Mouse (Mus musculus) regulatory T cell (primary cell): ENCODE data around the gene Hoxc12.

Source experiments
- in situ Hi-C: fragments of 300-600 bp; cut with MboI, MseI; formaldehyde crosslinking; loops from one replicate; pipeline ENCODE4 v1.15.1; 2025; ENCODE audit warnings: high pct_unique_total_duplicates

The Hoxc12 gene

DNA sequence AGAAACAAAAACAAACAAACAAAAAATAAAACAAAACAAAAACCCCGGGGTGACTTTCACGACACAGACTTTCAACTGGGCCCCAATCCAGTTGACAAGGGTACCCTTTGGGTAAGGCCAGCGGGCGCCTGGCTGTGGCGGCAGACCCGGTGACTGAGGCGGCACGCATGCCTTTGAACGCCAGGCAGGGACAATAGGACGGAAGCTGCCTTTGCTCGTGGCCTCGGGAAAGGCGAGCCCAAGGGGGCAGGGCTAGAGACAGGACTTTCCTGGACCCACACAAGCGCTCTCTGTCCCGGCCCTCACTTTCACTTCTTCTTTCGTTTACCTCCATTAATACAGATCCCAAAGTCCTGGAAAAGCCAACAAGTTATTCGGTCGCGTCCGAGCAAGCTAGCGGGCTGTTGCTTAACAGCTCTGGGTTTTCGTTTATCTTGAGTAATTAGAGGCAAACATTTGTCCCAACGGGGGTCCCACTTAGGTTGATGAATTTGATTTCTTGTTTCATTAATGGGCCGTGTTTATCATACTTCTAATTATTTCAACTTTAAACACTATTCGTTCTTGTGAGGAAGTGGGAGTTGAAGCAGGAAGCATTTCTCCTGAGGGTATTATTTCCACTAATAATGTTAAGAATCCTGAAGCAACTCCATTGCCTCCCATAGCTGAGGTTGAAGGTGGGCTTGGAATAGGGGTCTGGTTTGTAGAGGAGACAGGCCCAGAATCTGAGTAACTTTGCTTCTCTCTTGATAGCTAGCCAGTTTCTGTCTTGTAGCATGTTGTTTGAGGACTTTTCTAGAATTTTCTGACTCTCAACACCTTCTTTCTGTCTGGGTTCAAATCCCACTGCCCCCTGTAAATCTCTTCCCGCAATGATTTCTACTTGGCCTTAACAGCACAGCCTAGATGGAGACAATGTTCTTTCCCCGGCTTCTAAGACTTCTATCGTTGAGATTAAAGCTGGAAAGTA lies 27.4 kb downstream of the Hoxc12 start:
- in situ Hi-C loops: no loop called here

DNA sequence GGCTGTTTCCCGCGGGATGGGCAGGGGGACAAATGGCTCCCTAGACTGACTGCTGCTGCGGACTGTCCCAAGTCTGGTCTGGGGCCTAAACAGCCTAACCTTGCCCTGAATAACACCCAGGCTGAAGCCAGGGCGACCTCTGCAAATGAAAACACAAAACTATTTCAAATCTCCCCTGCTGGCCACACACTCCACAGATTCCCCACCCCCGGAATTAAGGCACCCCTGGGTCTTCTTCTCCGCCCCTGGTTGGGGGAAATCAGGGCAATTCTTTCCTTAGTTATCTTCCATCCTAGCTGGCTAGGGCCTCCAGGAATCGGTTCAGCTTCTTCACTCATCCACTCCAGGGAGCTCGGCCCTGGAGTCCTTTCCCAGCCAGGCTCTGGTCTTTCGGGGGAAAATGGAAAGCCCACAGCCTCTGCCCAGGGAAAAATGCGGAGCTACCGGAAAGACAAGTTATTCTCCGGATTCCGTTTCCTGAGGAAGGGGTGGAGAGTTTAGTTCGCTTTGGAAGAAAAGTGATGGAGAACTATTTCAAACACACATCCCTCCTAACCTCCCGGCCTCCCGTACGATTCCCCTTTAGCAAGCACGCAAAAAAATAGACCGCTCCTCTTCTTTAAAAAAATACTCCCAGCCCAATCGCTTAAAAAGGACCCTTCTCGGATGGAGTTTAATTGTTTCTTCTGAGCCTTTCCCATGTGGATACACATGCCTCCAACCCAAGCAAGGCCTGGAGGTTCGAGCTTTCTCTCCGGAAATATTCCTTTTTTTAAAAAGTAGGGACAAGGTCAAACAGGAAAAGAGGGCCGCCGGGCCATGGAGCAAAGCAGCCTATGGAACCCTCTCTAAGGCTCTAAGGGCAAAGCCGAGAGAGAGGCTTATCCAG lies 28.7 kb downstream of the Hoxc12 start:
- in situ Hi-C loops: loop anchor here (5.0 kb wide), 1 partner anchor 342 kb away; no protein-coding TSS in a partner anchor

DNA sequence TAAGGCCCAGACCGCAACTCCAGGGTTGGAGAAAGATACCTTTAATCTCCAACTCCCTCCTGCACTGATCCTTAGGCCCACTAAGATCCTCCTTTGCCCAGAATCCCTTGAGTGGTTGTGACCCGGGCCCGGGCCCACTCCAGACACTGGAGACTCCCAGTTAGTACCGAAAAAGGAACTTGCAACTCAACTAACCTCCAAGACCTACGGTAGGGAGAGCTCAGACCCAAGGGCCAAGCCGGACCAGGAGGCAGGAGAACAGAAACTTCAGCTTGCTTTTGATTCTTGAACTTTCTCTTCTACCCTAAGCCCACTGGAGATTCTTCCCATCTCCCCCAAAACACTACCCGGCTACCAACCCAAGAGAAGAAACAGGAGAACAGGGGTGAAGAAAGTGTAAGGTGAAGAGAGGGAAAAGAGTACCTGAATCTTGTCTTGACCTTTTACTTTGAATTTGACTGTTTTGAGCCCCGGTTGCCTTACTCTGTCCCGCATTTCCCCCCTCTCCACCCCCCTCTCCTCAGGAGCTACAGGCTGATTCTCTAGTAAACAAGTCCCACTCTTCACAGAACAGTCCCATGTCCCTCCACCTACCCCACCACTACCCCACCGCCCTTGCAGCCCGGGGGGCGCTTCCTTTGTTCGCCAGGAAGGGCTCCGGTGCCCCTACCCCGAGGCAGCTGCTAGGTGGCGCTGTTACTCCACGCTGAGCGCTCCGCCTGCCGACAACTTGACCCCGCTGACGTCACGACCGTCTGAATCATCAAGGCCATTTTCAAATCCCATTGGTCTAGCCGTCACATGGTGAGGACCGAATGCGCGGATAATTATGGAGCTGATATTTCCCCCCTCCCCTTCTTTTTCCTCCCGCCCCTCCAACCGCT lies 29.6 kb downstream of the Hoxc12 start:
- in situ Hi-C loops: loop anchor here (5.0 kb wide), 1 partner anchor 341 kb away; no protein-coding TSS in a partner anchor

DNA sequence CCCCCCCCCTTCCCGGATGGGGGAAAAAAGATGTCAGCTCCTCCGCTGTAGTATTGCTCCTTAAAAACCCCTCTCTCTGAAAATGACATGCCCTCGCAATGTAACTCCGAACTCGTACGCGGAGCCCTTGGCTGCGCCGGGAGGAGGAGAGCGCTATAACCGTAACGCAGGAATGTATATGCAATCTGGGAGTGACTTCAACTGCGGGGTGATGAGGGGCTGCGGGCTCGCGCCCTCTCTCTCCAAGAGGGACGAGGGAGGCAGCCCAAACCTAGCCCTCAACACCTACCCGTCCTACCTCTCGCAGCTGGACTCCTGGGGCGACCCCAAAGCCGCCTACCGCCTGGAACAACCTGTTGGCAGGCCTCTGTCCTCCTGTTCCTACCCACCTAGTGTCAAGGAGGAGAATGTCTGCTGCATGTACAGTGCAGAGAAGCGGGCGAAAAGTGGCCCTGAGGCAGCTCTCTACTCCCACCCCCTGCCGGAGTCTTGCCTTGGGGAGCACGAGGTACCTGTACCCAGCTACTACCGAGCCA lies 30.3 kb downstream of the Hoxc12 start, which contains the start of gene Hoxc10:
Gene Hoxc10, plus strand, starts transcription at position 21 of the 536 bp plus-strand sequence.
- in situ Hi-C loops: loop anchor here (5.0 kb wide), 1 partner anchor 340 kb away; no protein-coding TSS in a partner anchor

DNA sequence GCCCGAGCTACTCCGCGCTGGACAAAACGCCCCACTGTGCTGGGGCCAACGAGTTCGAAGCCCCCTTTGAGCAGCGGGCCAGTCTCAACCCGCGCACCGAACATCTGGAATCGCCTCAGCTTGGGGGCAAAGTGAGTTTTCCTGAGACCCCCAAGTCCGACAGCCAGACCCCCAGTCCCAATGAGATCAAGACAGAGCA lies 30.7 kb downstream of the Hoxc12 start, which contains the start of gene Hoxc5:
Gene Hoxc5, plus strand, starts transcription at position 132 of the 199 bp plus-strand sequence.
- in situ Hi-C loops: loop anchor here (5.0 kb wide), 1 partner anchor 340 kb away; no protein-coding TSS in a partner anchor

DNA sequence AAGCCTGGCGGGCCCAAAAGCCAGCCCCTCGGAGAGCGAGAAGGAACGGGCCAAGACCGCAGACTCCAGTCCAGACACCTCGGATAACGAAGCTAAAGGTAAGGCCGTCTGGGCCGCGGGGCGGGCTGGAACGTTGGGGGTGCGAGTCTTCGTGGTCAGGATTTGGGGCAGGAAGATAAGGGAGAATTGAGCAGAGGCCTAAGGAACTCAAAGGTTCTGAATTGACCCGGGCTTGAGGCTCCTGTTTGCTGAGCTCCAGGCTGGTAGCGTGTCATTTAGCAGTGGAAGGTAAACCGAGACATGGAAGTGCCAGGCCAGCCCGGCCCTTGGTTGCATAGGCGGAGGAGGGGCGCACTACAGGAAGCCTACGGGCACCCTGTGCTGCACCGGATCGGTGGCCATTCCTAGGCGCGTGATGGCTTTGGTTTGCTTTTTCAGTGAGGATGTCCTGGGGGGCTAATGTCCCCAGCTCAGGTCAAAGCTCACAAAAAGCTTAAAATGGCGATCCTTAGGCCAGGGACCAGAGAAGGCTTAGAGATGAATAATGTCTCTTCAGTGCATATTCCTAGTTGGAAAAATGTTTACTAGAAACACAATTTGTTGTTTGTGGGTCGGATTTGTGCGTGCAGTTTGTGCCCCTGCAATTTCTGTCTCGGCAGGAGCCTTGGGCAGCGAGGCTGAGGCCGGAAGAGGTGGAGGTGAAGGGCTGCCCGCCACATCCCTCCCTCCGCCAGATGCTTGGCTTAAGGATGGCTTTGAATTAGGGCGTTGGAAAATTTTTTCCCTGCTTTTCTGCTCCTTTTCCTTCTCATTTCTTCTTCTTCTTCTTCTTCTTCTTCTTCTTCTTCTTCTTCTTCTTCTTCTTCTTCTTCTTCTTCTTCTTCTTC lies 31.2 kb downstream of the Hoxc12 start:
- in situ Hi-C loops: loop anchor here (5.0 kb wide), 1 partner anchor 340 kb away; no protein-coding TSS in a partner anchor

DNA sequence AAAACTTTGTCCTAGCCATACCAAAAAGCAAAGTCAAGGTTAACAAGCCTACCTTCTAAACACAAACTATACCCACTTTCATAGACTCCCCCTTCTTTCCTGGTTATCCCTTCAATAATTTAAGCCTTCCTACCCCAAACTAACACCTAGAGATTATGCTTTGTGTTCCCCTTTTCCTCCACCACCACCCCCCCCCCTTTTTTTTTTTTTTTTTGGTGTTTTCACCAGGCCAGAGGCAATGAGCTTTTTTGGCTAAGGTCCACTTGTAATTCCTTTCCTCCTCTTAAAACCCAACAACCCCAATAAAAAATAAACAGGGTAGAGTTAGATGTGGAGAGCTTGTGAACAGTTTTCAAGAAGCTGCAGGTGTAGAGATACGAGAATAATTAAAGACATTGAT lies 32.7 kb downstream of the Hoxc12 start:
- in situ Hi-C loops: loop anchor here (5.0 kb wide), 1 partner anchor 338 kb away; no protein-coding TSS in a partner anchor

DNA sequence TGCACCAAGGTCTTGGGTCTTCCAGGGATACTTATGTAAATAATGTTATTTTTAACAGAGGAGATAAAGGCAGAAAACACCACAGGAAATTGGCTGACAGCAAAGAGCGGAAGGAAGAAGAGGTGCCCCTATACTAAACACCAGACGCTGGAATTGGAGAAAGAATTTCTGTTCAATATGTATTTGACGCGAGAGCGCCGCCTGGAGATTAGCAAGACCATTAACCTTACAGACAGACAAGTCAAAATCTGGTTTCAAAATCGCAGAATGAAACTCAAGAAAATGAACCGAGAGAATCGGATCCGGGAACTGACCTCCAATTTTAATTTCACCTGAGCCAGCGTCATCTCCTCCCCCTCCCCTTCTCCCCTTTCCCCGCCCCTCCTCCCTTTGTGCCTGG lies 34.2 kb downstream of the Hoxc12 start:
- in situ Hi-C loops: no loop called here

DNA sequence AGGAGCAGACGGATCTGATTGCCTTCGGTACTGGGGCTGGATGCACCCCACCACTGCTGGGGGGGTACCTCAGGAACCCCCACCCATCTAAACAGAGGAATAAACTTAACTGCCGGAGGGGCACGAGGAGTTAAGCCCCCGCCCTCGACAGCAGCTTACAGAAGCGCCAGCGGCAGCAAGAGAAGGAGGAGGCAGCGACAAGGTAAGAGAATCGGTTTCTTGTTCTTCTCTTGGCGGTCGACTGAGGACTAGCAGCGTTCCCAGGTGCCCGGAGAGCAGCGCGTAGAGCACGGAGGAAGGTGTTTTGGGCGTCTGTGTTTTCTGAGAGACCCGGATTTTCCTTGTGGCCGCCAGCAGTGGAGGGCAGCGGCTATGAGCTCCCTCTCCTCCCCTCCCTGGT lies 35.7 kb downstream of the Hoxc12 start:
- in situ Hi-C loops: no loop called here

DNA sequence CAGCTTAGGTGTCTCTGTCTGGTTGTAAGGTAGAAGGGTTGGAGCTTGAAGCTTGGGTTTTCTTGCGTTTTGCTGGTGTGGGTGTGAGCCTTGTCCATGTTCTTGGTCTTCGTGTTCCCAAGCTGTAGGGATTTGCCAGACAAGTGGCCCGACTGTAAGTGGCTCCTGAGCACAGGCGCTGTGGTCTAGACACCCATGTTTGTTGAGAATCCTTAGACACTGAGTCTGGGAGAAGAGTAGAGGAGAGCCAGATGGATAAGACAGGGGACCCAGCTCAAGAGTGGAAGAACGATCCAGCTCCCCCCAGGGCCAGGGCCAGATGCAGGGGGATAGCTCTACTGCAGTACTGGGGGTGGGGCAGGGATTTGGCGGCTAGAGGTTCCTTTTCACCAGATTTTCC lies 36.2 kb downstream of the Hoxc12 start:
- in situ Hi-C loops: no loop called here

DNA sequence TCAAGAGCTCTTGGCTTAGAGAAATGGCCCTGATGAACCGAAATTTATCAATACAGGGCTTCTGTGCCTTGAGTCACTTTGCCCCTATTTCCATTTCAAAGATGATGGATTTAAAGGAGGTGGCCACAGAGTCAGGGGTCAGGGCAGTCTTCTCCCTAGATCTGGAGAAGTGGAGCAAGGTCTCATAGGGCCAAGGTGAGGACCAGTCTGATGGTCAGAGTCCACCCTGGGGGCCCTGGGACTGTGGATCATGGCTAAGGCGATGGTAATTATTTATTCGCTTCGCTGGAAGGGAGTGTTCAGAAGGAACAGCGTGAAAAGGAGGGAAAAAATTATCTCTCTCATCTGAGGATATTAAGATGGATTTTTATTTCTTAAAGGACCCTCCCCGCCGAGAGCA lies 38.5 kb downstream of the Hoxc12 start:
- in situ Hi-C loops: no loop called here

DNA sequence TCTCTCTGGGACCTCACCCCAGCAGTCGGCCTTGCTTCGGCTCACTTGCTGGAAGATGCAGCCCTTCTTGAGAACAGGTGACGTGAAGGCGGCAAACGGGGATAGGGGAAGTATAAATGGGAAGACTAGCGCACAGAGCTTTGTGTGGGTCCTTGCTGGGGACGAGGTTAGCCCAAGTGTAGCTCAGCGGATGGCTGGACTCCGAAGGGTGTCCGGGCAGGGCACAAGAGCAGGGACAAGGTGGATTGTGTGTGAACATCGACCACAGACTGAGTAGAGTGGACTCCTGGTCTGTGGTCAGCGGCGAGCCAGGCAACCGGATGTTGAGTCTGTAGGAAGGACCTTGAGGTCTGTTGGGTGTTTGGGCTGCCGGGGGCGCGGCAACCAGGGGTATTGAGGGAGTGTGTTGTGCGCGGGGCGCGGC lies 39.1 kb downstream of the Hoxc12 start:
- in situ Hi-C loops: no loop called here

DNA sequence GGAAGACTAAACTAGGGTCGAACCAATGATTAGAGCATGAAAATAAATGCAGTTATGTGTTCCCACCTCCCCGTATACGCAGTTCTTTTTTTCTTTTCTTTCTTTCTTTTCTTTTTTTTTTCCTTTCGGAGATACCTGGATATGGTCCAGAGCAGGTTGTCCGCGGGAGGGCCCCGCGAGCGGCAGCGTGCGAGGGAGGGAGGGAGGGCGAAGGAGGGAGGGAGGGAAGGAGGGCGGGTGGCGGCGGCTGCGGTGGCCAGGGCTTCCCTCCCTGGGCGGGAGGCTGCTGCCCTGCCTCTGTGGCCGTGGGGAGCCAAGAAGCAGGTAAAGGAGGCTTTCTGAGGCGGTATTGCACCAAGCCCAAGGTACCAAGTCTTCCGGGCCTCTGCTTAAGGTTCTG lies 39.6 kb downstream of the Hoxc12 start, which contains the start of gene Hoxc9:
Gene Hoxc9, plus strand, starts transcription at position 269 of the 400 bp plus-strand sequence.
- in situ Hi-C loops: no loop called here

DNA sequence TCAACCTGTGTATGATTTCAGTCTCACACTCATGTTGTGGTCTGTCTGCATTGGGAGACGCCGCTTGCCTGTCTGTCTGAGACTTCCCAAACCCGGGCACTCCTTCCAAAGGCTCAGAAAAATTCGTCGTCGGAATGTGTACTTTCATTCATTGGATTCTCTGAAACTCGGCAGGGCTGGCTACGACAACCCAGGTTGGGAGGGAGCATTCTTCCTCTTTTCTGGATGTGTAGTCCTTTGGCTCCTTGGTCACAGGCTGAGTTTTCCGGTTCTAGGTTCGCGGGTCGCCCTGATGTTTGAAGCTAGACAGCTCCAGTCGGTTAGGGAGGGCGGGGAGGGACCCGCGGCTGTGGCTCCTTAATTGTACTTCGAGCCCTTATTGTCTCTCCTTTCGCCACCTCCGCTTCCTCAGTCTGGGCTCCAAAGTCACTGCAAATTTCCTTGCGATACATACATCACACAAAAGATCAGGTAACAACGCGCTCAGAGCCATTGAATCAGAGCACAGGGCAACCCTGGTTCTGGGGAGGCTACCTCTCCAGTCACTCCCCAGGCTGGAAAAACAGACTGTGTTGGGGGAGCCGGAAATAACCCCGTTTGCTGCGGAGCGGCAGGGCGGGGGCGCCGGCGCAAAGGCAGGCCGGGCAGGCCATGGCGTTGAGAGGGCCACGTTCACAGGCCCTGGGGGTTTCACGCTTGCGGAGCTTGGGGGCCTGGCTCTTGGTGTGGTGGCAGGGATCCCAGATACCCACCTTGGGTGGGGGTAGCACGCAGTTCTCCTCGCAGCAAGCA lies 40.3 kb downstream of the Hoxc12 start:
- in situ Hi-C loops: no loop called here

DNA sequence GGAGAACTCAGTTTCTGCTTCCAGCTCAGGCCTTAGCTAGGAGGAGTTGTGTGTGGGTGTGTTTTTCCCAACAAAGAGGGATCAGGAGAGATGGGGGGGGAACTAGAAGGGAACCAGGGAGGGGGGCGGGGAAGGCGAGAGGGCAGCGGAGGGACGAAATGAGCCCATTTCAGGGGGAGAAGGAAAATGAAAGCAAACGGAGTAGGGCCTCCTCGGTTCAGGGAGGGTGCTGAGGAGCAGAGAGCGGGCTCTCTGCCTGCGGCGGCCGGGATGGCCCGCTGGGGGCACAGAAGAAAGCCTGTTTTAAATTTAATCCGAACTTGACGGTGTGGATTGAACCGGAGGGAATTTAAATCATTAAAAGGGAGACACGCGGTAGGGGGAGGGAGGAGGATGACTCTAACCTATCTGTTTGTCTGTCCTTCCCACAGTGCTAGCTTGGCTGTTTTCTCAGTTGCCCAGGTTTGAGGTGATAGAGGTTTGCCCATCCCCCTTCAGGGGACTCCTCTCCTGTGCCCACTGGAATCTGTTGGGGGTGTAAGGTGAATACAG lies 40.9 kb downstream of the Hoxc12 start:
- in situ Hi-C loops: no loop called here

DNA sequence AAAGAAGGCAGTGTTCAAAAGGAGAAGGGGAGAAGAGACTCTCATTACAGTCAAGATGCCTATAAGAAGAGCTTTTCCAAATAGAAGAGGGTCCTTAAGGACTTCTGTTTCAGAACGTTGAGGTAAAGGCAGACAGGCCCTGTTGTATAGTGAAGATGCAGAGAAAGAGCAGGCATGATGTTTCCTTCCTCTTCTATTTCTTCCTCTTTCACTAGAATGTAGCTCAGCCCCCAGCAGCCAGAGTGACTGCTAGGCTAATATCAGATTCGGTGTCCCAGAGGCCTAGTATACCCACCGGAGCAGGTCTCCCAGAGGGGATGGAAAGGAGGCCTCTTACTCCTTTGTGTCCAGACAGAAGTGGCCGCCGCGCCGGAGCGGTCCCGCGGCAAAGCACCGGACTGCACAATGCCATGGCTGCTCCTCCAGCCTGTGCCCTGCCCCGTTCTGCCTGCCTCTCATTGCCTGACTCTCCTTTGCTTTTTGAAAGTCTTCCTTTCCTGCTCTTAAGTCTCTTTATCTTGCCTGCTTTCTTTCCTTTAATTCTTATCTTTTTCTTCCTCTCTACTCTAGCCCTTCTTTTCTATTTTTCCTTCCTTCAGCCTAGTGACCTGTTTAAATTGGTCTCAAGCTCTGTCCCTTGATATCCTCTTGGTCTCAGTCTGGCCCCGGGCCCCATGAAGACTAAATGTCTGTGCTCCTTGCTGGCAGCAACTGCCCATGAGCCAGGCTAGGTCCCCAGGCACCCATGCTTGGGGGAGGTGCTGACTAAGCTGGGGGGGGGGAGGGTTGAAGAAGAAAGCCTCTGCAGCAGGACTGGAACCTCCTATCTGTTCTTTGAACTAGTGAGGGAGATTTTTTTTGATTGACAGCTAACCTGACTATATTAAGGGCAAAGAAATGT lies 42.3 kb downstream of the Hoxc12 start:
- in situ Hi-C loops: no loop called here

DNA sequence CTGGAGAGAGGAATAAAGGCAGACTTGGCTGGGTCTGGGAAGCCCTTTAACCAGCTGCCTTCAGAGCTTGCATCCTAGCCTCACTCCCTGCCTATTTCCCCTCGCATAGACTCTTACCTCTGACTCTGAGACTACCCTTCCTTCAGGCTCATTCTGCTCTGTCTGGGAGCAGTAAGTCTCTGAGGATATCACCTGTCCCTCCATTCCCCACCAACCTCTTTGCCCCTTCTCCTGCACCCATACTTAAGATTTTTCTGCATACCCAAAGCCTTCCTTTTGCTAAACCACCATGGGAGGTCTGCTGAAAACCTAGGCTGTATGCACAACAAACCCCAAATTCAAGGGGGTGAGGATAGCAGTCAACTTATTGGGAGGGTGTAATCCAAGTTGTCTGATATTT lies 43.4 kb downstream of the Hoxc12 start:
- in situ Hi-C loops: no loop called here

DNA sequence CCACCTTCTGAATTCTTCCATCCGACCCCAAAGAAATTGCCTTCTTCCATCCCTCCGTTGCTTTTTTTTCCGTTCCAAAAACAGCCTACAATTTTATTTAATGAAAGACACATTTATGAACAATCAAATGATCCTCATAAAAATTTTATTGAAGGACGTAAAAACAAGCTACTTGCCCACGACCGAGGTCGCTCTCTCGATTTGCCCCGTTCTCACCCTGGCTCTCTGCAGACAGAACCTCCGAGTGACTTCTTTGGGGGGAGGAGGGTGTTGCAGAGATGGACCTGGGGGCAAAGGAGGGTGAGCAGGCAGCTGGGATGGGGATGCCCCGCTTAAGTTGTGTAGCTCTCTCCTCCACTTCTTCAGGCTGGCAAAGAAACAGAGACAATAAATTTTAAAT lies 43.8 kb downstream of the Hoxc12 start:
- in situ Hi-C loops: no loop called here
